Mouse (Mus musculus) right cerebral cortex, postnatal 4 days (tissue): ENCODE results near the gene Atp6v0b.

Experiments used
- DNase-seq: peaks from one replicate; pipeline ENCODE4 v3.0.0-alpha.2; 2022

Gene Atp6v0b

DNA sequence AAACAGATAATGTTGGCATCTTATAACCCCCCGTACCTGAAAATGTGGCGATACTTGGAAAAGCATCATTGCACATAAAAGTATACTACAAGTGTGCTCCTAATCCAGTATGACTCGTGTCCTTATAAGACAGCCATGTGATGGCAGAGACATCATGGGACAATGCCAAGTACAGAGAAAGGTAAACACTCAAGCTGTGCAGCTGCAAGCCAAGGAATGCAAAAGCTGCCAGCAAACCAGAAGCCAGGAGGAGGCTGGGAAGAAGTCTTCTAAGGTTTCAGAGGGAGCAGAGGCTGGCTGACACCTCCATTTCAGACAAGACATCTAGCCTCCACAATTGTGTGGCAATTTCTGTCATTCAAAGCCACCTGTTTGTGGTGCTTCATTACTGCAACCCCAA lies 19.1 kb upstream of the Atp6v0b start:
- DNase-seq: no peak

DNA sequence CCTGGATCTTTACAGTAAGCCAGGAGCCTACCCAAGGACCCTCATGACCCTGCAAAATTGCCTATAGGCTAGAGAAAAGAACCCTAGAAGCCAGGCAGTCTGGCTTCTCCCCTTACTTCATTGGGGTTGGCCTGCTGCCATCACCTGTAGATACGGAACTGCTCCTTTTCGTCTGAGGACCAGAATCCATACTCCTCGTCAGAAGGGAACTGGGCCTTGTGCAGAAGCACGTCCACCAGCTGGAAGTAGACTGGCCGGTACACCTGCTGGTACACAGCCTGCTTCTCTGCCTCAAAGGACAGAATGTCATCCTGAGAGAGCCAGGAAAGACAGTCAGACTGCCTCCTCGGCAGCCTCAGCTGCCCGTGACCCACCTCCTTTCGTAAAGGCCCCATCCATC lies 17.6 kb upstream of the Atp6v0b start:
- no peak for DNase-seq

DNA sequence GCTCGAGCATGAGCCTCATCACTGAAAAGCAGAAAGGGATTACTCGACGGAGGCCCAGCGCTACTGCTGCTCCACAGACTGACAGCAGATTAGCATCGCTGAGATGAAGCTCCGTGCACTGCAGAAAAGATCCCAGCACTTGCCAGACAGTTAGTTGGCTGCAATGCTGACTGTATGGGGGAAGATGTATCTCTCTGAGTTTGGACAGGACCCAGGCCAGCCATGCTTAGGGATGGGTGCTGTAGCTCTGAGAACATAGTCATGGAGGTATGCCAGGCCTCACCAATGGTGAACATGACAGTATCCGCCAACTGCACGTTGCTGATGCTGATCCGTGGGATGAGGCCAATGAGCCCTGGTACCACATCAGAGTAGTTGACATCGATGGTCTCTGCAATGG lies 17.0 kb upstream of the Atp6v0b start:
- DNase-seq: no peak

DNA sequence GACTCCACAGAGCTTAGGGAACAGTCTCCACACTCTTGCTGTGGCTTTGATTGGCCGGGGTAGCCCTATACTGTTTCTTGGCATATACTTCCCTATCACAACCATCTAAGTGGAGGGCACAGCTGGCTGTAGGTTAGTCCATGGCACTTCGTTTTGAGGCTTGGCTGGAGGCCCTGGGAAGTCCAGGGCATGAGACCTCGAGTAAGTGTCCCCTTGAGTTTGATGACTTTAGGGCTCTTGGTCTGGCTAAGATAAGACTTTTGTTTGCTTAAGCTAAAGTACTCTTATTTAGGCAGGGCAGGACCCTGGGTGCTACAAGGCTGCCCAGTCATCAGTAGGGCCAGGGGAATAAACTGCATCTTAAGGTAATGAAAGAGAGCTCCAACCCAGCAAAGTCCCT lies 11.0 kb upstream of the Atp6v0b start:
- DNase-seq: no peak

DNA sequence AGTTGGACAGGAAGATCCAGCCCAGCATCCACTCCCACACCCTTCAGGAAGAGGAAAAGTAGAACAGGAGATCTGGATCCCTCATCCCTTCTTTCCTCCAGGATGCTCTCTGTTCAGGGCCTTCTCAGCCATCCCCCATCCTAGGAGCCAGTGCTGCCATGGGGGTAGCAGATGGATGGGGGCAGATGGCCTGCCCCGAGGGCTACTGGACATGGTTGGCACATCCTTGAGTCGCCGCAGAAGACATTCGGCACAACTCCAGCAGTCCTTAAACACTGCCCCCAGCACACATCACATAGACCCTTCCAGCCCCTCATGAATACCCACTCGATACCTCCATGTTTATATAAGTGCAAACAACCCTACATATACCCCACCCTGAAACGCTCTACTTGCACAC lies 8.9 kb upstream of the Atp6v0b start:
- no peak for DNase-seq

DNA sequence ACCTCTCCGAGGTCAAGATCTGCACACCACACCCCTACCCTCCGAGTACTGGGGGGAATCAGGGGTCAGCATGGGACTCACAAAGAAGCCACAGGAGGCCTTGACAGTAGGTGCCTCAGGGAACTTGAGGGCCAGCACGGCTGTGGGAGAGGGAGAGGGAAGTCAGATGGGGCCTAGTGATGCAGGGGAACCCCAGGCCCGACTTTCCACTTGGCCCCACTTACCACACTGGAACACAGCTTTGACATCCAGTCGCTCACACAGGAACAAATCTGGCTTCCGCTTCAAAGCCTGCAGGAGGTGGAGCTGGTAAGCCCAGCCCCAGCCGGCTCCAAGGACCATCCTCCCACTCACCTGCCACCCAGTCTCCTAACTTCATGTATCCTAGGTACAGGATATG lies 8.2 kb upstream of the Atp6v0b start:
- DNase-seq: no peak

DNA sequence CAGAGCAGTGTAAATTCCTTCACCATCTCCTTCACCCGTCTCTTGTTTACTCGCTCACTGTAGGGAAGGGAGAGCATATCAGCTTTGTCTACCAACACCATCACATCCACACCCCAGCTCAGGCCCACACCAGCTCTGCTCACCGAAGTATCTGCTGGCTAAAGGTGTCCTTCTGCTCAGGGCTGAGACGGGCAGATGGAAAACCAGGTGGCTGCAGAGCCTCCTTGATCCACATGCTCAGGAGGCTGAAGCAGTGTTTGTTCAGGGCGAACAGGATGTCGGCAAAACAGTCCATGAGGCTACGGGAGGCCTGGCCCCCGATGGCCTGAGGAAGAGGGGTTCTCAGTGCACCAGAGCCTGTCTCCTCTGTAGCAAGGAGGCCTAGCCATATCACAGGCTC lies 7.5 kb upstream of the Atp6v0b start:
- DNase-seq: no peak

DNA sequence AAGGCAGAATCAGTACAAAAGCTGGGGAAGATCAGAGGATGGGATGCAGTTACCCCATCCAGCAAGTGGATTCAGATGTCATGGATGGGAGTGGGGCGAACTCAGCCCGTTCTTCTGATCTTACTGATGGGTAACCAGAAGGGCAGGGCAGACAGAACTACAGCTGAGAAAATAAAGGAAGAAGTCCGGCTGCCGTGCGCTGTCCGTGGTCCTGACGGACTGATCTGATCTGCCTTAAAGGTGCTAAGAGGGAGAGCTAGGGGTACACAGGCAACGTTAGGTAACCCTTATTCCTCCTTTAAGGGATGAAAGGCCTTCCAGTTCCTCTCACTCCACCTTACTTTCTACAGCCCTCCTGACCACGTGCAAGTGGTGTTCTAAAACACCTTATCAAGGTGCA lies 6.2 kb upstream of the Atp6v0b start:
- no peak for DNase-seq

DNA sequence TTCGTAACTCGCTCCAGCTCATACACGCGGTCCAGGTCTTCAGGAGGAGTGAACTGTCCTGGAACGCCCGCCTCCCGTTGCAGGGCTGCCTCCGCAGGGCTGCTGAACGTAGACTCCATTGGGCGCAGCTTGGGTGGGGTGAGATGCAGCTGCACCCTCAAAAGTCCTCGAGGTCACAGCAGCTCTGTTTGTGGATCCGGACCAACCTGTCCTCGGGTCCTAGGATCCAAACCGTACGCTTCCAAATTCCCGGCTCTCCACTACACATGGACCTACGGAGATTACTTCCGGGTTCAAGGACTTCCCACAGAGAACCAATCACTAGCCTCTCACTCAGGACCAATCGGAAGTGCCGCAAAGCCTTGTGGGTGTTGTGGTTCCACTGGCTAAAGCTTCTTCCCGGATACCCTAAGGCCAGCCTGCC lies 4.6 kb upstream of the Atp6v0b start, which contains the start of gene Dph2:
TSS of gene Dph2 (minus strand) at position 295 of the 424 bp plus-strand sequence.
- peak; percentile 69 for DNase-seq

DNA sequence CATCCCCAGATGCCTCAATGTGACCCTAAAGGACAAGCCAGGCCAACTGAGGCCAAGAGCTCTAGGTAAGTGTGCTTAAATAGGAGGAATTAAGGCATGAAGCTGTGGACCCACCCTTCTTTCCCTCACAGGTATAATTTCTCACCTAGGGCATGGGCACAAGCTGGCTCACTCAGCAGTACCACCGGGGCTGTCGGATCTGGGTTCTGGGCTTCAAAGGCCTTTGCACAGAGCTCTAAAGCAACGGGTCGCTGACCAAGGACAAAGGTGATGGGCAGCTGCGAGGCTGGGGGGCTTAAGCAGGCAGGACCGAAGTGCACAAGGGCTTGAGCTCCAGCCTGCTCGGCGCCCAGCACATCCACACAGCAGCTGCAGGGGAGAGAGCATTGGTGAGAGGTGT lies 3.6 kb upstream of the Atp6v0b start:
- DNase-seq: no peak

DNA sequence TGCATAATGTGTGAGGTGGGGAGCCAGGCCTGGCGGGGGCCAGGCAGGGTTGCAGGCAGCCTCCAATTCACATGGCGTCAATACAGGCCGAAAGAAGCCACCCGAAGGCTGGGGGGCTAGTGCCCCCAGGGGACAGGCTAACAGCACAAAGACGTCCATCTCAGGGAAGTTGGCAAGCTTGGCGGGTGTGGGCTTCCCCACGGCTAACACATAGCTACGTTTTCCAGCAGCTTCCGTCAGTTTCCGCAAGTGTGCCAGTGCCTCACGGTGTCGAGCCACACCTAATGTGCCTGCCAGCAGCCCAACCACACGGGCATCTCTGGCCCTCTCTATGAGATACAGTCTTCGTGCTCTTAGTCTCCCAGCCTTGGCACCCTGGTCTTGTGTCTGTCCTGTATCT lies 2.9 kb upstream of the Atp6v0b start:
- DNase-seq: no peak

DNA sequence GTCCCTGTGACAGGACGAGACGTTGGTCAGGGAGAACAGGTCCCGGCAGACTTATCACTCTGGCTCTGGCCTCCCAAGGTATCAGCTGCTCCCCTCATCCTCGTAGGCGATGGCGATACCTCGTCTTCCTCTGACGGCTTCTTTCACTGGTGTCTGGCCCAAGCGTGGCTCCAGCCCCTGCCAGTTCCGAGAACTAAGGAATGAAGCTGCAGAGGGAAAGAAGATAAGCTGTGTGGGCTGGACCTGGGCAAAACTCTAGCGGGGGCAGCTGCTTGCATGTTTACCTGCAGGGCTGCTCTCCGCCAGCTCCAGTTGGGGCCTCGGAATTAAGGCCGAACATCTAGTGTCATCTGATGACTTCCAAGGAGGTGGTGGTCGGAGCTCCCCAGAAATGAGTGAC lies 2.3 kb upstream of the Atp6v0b start:
- DNase-seq: no peak

DNA sequence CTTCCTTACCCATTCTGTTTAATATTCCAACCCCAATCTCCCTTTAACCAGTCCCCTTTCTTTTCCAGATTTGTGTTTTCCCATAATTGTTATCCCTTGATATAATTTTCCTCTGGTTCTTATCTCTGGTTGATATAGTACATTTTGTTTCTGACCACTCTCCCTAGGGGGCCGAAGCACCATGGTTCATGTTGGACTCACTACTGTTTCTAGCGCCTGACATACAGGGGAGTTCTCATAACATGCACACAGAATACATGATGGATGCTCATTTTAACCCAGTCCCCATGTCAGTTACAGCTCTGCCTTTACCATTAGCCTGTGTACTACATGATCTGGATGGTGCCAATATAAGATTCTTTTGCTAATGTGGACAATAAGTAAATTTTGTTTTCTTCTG lies 787 bp upstream of the Atp6v0b start:
- no peak for DNase-seq

DNA sequence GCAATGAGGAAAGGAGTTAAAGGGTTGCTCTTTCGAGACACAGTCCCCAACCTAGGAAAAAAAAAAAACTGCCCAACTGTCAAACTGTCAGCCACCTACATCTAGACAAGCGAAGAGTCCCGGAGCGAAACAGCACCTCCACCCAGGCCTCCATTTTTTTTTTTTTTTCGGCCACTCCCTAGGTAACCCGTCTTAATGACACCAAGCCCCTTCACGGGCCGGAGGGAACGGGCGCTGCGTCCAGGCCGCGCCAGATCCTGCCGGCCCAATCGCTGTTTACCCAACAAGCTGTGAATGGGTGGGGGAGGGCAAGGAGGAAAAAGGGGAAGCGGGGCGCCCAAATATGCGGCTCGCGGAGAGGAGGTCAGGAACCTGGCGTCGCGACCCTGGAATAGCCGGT lies 489 bp downstream of the Atp6v0b start:
- no peak for DNase-seq

DNA sequence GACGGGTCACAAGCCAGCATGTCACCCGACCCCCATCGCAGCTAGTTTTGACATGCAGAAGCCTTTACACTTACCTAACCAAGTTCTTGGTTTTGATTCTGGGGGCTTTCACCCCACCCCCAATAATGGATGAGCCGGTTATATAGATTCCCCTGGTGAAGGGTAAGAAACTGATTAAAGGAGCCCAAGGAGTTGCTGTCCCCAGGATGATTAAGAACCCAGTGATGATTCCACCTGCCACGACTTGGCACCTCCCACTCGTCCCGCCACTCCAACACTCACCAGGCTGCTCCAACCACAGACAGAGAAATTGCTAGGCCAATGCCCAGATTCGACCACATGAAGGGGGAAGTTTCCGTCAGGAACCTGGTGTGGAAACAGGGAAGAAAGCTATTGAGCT lies 1.1 kb downstream of the Atp6v0b start:
- no peak for DNase-seq

DNA sequence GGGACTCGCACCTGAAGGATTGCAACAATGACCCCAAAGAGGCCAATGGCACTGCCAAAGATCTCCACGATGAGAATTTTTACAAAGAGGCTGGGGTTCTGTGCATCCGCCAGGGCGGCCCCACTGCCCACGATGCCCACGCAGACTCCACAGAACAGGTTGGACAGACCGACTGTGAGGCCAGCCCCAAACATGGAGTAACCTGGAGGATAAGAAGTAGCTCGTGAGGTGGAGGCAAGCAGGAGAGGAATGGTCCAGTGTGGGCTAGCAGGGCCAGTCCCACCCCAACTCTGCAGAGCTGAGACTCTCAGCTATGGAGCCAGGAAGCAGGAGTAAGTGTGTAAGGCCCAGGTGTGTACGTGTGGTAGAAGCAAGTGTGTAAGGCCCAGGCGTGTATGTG lies 2.0 kb downstream of the Atp6v0b start:
- no peak for DNase-seq

DNA sequence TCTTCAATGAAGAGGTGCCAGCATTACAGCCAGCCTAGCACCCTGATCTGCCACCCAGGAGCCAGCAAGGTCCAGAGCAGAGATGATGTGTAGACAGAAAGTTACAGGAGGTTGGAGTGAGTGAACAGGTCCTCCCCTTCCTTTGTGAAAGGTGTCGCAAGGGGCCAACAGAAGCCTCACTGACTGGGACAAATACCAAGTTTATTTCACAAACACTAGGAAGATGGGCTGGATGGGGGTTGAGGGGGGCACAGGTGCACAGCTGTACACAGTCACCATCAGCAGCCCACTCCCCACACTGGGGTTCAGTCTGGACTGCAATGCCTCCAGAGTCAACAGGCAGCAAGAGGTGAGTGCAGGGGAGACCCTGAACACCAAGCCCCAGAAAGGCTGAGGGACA lies 3.0 kb downstream of the Atp6v0b start:
- DNase-seq: no peak

DNA sequence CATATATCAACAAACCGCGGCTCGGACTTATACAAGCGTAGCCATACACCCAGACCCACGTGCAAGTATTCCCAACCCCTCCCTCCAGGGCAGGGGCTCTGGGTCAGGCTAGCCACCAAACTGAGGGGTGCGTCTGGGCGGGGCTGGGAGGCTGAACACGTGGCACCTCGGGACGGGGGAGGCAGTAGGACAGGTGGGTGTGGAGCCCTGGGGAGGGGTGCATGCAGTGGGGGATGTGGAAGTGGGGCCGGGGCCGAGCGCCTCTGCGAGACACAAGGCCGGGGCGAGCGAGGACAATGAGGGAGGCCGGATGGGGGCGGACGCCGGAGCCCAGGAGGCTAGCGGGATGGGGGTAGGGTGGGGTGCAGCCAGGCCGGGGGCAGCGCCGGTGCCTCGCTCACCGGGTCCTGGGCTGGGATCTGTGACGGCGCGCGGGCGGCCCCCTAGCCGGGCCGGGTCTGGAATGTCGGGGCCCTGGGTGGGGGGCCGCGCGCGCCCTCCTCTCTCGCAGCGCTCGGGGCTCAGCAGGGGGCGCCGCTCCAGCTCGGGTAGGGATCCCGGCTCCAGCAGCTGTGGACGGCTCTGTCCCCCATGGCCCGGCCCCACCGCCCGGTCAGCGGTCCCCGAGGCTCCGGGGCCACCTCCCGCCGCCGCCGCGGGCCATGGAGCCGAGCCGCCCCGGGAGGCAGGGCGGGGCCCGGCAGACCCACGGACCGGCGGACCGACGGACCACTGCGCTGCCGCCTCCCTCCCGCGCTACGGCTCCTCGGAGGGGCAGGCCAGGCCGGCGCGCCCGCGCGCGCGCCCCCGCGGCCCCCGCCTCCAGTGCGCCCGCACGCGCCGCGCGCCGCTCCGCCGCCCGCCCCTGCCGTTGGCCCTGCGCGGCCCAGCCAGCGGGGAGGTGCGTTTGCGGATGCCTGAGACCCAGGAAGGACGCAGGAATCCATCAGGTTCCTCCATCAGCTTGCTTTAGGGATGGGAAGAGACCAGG lies 4.1 kb downstream of the Atp6v0b start, which contains the start of gene B4galt2:
TSS of gene B4galt2 (minus strand) at position 787 of the 991 bp plus-strand sequence.
- peak; percentile 76 for DNase-seq

DNA sequence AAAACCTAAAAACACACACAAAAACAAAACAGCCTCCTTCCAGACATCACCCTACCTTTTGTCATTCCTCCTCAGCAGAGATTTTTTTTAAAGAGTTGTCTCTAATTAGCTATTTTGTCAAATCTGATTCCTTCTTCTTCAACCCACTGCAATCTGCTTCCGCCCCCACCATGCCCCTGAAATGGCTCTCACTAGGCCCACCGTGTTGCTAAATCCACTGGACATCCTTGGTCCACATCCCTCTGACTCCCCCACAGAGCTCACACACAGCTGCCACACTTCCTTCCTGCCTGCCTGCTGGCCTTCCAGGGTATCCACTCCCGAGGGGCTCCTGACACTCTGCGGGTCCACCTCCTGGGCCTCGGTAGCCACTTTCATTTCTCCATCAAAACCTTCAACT lies 8.4 kb downstream of the Atp6v0b start:
- no peak for DNase-seq

DNA sequence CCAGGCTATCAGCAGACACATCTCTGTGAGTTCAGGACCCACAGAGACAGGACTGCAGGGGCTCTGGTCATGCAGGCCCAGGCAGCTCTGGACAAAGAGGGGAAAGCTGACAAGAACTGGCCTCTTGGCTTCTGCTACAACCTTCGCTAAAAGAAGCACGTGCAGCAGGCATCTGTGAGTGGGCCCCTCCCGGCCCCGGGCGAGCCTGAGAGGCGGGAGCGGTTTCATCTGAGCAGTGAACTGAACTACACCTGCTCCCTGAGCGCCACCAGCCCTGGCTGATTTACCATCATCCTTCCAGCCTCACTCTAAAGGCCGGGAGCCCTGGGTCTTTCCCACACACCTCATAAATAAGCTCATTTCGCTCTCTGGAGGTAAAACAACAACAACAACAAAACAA lies 8.8 kb downstream of the Atp6v0b start:
- DNase-seq: no peak

DNA sequence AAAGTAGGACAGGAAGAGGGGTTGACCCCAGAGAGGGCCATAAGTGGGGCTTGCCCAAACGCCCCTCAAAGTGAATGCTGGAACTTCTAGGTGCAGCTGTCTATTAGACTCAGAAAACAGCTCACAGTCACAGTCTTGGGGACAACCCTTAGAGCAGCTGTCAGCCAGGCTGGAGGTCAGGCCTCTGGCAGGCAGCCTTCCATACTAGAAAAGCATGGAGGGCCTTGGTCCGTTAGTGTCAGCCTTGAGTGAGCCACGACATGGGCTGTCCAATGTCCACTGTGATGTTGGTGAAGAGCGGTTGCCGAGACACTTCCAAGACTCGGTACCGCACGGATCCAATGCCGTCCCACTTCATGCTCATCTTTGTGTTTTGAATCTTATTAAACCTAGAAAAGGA lies 13.5 kb downstream of the Atp6v0b start:
- DNase-seq: no peak

DNA sequence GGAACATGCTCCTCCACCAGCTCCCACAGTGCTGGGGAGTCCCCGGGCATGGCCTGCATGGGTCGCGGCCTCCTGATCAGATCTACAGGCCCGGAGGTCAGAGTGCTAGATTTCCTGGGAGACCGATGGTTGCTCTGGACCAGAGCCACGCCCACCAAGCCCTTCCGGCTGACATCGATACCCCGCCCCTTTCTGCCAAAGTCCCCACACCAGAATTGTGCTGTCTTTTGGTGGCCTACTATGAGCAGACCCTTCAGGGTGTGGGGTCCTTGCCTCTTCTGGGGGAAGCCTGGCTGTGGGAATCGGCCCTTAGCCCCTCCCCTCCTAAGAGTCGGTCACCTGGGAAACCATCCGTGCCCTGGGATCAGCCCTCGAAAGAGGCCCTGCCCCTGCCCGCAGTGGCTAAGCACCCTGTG lies 14.7 kb downstream of the Atp6v0b start, which contains the start of gene Ccdc24:
TSS of gene Ccdc24 (minus strand) at position 87 of the 416 bp plus-strand sequence.
- no peak for DNase-seq

DNA sequence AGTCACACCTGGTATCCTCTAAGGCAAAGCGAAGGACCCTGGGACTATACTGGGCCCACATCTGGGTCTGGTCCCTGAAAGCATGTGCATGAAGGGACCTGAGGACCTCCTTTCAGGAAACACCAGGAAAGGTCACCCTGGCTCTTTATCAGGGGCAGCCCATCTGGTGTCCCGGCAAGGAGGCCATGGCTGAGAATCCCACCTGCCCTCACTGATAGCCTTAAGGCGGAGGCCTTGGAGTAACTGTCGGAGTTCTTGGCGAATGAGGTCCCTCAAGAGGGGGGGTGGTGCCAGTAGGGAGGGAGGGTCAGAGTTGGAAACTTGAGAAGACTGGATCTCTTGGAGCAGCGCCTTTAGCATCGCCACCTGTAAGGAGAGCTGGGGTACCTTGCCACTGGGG lies 15.3 kb downstream of the Atp6v0b start:
- no peak for DNase-seq

DNA sequence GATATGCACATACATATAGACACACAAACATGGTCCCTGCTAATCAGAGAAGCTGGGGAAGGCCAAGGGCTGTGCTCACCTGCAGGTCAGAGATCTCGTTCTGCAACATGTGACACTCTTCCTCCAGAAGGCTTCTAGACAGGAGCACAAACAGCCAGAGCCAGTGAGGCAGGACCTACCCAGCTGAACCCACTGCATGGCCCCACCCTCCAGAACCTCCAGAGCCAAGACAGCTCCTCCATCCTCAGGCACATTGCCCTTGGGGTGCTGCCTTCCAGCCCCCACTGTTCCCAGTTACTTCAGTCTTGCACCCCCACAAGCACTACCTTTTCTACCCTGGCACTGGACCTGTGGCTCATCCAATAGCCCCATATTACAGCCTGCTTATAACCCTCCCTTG lies 16.7 kb downstream of the Atp6v0b start:
- no peak for DNase-seq

DNA sequence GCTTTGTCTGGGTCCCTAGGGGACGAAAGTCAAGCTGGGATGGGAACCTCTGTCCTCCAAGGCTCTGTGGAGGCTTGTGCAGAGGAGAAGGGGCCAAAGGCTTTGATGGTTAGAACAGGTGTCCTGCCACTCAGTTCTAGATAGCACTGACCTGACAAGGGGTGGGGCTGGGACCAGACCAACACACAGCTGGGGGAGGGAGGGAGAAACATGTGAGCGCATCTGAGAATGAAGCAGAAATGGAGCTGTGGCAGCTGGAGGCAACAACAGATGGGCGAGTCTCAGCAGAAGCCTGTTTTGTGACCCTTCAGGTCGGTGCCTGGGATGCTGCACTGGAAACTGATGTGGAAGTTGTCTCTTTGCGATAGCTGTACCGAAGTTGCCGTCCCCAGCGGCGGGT lies 17.8 kb downstream of the Atp6v0b start:
- DNase-seq: no peak
